Mouse (Mus musculus): ENCODE measurements around the gene Dppa4.

Dppa4 gene

GRCm38 (mm10) chr16:48326903-48327302 lies 43.4 kb downstream of the Dppa4 start:
- DNase-seq, result peak; percentile 54

GRCm38 (mm10) chr16:48328420-48328819 lies 44.9 kb downstream of the Dppa4 start:
- DNase-seq, result no peak

GRCm38 (mm10) chr16:48331822-48332221 lies 48.3 kb downstream of the Dppa4 start:
- DNase-seq, result peak; percentile 77

GRCm38 (mm10) chr16:48335326-48335725 lies 51.8 kb downstream of the Dppa4 start:
- no peak for DNase-seq

Measured in heart, adult 11 months (tissue).